Mouse (Mus musculus): Measurements from ENCODE around the gene Ssc5d.
A peak's percentile ranks its signal among the peaks of the same experiment; 100 is the strongest.

Ssc5d gene

DNA sequence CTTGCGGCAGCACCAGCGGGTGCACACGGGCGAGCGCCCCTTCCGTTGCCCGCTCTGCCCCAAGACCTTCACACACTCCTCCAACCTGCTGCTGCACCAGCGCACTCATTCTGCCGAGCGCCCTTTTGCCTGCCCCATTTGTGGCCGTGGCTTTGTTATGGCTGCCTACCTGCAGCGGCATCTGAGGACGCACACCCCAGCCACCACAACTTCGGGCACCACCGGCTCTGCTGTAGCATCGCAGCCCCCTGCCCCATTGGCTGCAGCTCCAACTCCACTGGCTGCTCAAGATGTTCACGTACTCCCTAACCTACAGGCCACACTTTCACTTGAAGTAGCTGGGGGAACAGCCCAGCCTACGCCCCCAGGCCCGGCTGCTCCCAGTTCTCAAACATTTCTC, 5.1 kb upstream of the Ssc5d start:
- no peak for DNase-seq

DNA sequence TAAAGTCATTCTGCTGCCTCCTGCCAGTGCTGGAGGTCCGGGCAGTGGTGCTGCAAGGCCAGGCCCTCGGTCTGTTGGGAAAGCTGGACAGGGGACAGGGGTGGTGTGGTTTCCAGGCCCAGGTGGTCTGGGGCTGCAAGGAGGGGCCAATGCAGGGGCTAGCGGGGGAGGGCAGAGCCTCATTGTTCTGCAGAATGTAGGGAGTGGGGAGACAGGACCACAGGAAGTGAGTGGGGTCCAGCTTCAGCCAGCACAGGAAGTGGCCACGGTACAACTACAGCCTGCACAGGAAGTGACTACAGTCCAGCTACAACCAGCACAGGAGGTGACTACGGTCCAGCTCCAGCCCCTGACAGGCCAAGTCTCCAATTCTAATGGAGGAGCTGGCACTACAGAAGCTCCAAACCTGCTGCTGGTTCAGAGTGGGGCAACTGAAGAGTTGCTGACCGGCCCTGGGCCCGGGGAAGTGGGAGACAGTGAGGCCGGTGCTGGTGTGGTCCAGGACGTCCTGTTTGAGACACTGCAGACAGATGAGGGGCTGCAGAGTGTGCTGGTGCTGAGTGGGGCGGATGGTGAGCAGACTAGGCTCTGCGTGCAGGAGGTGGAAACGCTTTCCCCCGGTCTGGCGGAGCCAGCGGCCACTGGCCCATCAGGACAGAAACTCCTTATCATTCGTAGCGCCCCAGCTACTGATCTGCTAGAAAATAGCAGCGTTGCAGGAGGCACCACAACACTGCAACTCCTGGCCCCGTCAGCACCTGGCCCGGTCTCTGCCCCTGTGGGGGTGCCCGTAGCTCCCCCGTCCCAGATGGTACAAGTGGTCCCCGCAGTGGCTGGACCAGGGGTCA, 4.4 kb upstream of the Ssc5d start:
- no peak for DNase-seq

DNA sequence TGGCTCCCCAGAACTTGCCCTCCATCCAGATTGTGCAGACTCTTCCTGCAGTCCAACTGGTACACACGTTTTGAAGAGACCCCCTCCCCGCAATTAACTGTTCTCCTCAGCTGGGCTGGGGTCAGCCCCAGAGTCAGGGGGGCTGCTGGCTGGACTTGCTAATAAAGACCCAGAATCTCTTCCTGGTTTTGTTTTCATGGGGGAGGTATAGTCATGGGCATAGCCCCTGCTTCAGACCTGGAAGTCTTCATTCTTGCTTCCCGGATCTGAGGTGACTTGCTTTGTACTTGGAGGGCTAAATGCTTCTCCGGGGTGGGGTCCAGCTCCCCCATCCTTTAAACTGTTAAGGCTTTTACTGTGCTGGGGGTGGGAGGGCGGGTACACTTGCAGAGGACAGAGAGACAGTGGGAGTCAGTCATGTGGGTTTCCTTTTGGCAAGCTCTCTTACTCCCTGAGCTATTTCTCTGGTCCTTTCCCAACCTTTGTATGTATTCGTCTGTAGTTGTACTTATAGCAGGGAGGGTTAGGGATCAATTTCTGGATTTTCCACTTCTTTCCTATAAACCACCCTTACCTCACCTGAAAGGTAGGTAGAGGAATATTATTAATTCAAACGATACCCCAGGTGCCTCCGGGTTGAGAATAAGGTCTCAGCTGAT, 3.6 kb upstream of the Ssc5d start, which contains the start of gene Nat14:
TSS of gene Nat14 (plus strand) at position 205 of the 659 bp plus-strand sequence.
- DNase-seq: no peak

- peak; percentile 72 for DNase-seq
Observed at GRCm38 (mm10) chr7:4922508-4922907, 3.1 kb upstream of the Ssc5d start.

- no peak for DNase-seq
Observed at GRCm38 (mm10) chr7:4922931-4923565, 2.5 kb upstream of the Ssc5d start.

- no peak for DNase-seq
Observed at GRCm38 (mm10) chr7:4923586-4924364, 1.8 kb upstream of the Ssc5d start.

DNA sequence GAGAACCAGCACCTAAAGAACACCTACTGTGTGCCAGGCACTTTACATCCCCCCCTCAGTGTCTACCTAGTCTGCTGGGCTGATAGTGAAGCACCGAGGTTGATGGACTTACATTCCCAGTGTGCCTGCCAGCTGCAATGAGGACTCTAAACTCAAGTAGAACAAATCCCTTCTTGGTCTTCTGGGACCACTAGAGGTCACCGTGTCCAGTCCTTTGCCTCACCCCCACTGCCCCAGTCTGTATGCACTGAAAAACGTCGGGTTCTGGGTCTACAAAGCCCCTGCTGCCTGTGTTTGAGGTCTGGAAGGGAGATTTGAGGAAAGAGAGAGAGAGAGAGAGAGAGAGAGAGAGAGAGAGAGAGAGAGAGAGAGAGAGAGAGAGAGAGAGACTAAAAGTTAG, 1.1 kb upstream of the Ssc5d start:
- DNase-seq: no peak

GRCm38 (mm10) chr7:4924891-4925301, 689 bp upstream of the Ssc5d start:
- DNase-seq: no peak

- DNase-seq: no peak
Observed at GRCm38 (mm10) chr7:4926849-4927248, 1.3 kb downstream of the Ssc5d start.

- no peak for DNase-seq
Observed at GRCm38 (mm10) chr7:4927711-4928110, 2.1 kb downstream of the Ssc5d start.

GRCm38 (mm10) chr7:4928323-4928722, 2.7 kb downstream of the Ssc5d start:
- DNase-seq: no peak

DNA sequence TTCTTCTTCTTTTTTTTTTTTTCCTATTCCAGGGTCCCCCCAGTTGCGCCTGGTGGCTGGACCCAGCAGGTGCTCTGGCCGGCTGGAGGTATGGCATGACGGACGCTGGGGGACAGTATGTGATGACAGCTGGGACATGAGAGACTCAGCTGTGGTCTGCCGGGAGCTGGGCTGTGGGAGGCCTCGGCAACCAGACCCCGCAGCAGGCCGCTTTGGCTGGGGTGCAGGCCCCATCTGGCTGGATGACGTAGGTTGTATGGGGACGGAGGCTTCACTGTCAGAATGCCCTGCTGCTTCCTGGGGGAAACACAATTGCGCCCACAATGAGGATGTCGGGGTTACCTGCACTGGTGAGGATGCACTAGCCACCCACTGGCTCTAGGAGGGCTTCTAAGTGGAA, 7.5 kb downstream of the Ssc5d start:
- DNase-seq: no peak

DNA sequence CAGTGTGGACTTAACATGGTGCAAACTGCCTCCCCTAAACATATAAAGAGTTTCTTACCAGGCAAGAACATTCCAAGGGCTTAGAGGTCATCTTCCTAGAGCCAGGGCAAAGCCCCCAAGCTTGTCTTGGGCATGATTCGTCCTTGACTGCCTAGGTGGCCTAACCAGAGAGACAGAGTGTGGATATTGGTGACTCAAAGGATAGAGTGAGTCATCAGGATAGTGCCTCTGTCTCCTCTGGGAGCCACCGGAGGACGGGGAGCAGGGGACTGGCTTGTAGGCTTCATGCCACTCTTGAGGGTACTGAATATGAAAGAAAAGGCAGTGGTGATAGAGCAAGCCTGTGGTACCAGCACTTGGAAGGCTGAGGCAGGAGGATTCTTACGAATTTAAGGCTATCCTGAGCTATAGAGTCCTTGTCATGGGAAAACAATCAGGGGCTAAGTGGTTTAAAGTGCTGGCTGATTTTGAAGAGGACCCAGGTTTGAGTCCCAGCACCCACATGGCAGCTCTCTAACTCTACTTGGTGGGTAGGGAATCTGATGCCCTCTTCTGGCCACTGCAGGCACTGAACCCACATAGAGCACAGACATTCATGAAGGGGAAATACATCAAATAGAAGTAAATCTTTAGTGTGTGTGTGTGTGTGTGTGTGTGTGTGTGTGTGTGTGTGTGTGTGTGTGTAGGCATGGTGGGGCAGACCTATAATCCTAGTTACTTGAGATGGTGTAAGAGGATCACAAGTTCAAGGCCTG, 8.8 kb downstream of the Ssc5d start:
- DNase-seq: no peak

DNA sequence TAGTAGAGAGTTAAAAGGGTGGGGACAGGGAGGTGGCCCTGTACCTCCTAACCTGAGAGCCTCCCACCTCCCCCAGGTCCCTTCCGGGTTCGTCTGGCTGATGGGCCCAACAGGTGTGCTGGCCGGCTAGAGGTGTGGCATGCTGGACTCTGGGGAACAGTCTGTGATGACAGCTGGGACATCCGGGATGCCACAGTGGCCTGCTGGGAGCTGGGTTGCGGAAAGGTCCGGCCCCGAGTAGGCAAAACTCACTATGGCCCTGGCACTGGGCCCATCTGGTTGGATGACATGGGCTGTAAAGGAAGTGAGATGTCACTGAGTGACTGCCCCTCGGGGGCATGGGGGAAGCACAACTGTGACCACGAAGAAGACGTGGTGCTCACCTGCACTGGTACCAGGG, 11.2 kb downstream of the Ssc5d start:
- DNase-seq: no peak

- no peak for DNase-seq
Observed at GRCm38 (mm10) chr7:4937392-4937791, 11.8 kb downstream of the Ssc5d start.

- DNase-seq: peak; percentile 54
Observed at GRCm38 (mm10) chr7:4938456-4938855, 12.9 kb downstream of the Ssc5d start.

DNA sequence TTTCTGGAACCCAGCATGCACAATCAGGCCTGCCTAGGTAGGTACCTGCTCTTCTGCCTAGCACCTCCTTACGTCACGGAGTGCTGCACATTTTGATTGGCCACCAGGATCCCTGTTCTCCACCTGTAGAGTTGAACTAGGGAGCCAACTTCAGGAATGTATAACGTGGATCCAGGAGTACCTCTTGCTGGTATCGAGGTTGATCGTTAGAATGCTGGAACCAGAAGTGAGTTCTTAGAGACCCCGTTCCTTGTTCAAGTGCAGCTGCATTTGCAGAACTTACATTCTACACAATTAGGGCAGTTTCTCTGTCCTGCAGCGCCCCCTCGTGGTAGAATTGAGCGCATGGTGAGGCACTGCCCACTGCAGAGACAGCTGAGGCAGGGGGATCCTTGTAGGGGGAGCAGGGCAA, 14.5 kb downstream of the Ssc5d start:
- DNase-seq: peak; percentile 90

DNA sequence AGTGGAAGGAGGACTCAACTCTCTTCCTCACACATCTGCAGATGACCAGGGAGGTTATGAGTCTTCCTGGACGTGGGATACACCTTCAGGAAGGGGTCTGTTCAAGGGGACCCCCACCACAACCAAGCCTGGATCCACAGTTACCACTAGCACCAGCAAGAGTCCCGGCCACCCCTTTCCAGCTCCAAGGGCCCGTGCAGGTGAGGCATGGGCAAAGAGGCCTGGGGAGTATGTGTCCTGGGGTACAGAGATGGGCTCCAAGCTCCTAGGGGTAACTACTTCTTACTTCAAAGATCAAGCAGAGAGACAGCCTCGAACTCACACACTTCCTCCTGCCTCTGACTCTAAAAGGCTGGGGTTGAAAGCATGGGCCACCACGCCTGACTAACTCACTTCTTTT, 17.1 kb downstream of the Ssc5d start:
- no peak for DNase-seq

GRCm38 (mm10) chr7:4943223-4943815, 17.7 kb downstream of the Ssc5d start:
- peak; percentile 95 for DNase-seq

- no peak for DNase-seq
Observed at GRCm38 (mm10) chr7:4947855-4948254, 22.3 kb downstream of the Ssc5d start.

DNA sequence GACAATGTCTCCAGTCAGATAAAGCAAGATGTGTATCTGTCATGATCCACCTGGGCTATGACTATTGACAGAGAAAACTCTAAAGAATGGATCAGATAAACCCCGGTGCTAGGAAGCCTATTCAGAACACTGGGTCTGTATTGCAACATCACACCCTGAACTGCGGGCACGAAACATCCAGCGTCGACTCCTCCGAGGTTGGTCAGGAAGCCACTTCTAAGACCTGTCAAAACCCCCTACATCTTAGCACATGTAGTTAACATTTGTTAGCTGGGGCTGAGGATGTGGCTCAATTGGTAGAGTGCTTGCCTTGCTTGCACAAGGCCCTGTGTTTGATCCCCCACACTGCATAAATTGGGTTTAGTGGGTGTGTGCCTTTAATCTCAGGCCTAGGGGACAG, 22.8 kb downstream of the Ssc5d start:
- DNase-seq: no peak
